Mouse (Mus musculus) thymus, postnatal 36 days (tissue): ENCODE results near the gene Sgcd.

Source experiments
- DNase-seq, 2 experiments: peaks; one replicate each; pipeline ENCODE4 v3.0.0; 2022; ENCODE audit warnings: mixed read lengths in 2 of 2

Sgcd gene

DNA sequence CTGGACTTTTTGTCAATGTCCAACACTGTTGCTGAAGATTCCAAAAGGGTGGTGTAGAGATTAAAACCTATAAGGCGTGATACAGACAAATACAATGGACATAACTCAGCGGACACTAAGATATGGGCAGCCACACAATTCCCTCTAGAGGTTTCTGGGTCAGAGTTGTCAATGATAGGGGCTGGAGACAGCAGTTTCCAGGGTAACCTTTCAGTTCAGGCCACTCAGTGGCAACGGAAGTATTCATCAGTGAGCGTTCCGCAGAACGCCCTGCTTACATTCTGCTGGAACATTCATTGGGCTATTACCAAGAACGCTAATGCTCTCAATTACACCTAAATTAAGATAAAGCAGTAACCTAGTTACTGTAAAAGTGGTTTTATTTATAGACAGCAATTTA lies 738.5 kb downstream of the Sgcd start:
- DNase-seq, result no peak

DNA sequence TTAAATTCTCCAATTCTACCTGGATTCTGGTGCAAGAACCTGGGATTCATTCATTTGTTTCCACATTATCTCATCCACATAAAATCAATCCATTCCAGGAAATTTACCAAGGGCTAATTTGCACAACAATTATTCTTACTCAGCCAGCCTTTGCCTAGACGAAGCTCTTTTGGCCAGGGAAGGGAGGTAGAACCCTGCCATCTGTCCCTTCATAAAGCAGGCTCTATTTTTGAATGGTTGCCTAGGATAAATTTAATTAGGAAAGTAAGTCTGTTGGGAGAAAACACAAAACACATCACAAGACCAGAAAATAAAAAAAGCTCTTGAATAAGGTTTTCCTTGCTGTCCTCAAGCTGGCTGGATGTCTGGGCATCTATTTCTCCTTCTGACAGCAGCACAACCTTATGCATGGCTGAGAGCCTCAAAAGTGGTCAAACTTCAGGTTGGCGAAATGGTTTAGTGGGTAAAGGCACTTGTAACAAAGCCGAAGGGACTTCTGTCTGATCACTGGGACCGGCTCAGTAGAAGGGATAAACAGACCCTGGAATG lies 740.4 kb downstream of the Sgcd start:
- DNase-seq, result no peak

DNA sequence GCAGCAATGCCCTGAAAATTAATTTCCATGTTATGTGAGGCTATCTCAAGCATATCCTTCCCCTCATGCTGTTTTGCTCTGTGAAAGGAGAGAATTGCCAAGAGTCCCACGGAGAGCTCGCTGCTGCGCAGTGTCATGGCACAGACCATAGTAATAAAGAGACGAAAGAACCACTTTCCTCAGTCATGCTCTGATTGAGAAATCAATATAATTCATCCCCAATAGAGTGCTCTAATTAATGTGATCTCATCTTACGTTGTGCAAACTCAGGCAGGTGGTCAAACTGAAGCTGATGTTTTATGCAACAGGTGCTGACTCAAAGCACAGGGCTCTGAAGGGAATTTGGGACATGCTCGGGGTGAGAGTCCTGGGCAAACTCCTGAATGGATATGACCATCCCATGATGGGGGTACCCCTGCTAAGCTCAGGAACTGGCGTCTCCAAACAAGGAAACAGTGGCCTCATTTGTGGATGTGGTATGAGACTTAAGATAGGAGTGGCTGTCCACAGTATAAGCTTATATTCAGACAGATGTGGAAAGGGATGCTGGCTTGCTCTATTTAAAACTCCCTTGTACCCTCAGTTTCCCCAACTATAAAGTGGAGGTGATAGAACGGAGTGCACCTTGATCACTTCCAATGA lies 740.9 kb downstream of the Sgcd start:
- DNase-seq, result no peak

GRCm38 (mm10) chr11:47242401-47242800 lies 746.4 kb downstream of the Sgcd start:
- DNase-seq, result no peak

- DNase-seq, result no peak
Observed at GRCm38 (mm10) chr11:47228222-47228621, 760.5 kb downstream of the Sgcd start.

GRCm38 (mm10) chr11:47224148-47224547 lies 764.6 kb downstream of the Sgcd start:
- no peak for DNase-seq

DNA sequence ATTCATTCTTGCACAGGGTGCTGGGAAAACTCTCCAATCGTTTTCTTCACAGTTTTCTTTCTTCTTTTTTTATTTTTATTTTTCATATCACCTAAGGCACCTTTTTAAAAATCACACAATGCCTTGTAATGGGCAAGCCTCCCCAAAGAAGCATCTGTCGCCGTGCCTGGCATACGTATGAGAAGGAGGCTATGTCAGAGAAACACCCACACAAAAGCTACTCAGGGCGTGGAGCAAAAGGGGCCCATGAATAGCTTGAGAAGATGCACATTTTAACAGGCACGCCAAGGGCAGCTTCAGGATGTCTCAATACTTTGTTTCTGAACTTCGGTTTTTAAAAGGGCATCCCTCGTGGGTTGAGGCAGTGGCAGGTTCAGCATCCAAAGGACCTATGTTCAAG lies 777.2 kb downstream of the Sgcd start:
- no peak for DNase-seq

GRCm38 (mm10) chr11:47206461-47206860 lies 782.3 kb downstream of the Sgcd start:
- DNase-seq, result no peak

- DNase-seq, result no peak
Observed at GRCm38 (mm10) chr11:47199106-47199505, 789.7 kb downstream of the Sgcd start.

DNA sequence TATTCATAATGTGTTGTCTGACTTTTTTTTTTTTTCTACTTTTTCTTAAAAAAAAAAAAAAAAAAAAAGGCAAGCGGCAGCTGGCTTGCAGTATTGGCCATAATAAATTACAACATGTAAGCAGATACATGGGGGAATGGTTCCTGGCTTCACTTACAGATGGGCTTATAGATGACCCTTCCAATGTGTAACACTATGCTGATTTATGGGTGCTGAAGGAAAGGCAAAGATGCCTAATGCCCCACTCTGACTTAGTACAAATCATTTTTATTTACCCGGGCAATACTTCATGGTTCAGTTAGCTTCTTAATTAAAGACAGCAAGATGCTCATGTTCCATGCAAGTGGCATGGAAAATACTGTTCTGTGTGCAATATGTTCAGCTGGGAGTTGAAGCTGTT lies 800.2 kb downstream of the Sgcd start:
- DNase-seq, result no peak

GRCm38 (mm10) chr11:47174977-47175376 lies 813.8 kb downstream of the Sgcd start:
- DNase-seq, result no peak

DNA sequence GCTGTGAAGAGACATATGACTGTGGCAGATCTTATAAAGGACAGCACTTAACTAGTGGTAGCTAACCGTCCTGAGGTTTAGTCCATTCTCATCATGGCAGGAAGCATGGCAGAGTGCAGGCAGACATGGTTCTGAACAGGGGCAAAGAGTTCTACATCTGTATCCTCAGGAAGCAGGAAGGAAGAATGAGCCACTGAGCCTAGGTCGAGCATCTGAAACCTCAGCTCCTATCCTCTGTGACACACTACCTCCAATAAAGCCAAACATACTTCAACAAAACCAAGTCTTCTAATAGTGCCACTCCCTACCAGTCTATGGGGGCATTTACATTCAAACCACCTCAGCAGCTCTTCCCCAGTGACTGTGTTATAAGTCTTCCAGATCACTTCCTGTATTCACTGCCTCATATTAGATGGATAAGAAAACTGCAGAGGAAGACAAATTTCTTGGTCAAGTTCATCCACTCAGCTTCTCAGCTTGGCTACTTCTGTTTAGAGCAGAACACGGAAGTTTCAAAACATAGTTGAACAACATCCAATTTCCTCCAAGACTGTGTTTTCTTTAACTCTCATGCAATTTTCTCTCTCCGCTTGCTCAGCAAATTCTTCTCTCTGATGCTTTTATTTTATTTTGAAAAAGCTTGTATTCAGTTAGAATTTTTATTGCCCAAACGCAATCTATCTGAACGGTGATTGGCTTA lies 817.7 kb downstream of the Sgcd start:
- no peak for DNase-seq

DNA sequence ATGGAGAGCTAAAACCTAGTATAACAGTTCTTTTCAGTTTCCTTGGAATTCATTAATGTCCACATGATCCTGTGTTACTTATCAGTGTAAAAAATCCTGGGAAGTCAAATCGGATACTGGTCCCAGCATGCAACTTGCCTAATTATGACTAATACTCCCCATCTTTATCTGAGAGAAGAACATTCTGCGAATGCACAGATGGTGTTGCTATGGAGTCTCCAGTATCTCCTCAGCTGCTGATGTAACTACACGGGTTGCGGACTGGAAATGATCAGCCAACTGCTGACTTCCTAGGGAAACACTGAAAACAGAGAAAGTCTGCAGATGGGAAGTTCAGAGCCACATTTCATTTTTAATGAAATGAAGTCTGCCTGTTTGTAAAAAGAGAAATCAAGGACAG lies 821.4 kb downstream of the Sgcd start:
- DNase-seq, result no peak

DNA sequence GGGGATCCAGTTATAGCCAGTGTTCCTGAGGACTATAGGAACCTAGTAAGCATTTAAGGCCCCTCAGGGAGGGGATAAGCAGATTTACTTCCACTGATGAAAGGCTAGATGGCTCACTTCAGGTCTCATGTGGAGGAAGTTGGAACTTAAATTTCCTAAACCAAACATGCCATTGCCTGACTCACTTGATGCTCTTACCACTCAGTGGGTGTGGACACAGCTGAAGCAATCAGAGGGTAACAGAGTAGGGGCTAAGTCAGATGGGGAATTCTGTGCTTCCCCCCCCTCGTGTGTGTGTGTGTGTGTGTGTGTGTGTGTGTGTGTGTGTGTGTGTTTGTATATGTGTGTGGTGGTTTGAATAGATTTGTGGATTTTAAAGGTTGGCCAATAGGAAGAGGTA lies 830.7 kb downstream of the Sgcd start:
- no peak for DNase-seq

DNA sequence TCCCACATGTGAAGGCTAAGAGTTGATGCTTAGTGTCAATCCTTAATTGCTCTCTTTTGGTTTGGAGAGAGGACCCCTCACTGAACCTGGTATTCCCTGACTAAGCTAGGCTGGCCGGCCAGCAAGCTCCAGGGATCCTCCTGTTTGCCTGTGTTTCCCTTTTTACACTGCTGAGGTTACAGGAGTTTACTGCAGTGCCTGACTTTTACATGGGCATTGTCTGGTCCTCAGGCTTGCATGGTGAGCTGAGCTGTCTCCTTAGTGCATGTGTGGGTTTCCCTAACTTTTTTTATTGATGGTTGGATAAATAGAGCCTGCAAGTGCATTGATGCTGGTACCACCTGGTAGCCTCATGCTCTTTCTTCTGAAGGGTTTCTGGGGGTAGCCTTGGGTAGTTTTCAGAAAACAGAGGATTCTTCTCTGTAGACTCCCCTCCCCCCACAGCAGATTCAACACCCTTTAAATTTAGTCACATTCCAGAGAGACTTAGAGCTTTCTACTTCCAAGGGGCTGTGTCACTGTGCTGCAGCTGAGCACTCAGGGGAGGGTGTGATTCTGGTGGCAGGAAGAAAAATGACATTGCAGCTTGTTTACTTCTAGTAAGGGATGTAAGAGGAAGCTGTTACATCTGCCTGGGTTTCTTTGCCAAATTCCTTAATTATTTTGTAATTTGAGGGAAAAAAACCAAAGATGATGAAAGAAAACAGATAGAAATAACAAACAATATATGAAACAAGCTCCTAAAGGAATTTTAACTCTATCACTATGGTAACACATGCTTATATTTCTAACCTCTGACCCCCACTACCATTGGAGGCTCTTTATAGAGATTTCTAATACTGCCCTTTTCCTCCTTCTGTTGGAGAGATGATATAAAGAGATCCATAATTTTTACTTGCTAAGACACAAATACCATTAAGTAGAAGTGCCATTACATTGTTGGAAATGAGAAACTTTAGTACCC lies 831.8 kb downstream of the Sgcd start:
- no peak for DNase-seq

DNA sequence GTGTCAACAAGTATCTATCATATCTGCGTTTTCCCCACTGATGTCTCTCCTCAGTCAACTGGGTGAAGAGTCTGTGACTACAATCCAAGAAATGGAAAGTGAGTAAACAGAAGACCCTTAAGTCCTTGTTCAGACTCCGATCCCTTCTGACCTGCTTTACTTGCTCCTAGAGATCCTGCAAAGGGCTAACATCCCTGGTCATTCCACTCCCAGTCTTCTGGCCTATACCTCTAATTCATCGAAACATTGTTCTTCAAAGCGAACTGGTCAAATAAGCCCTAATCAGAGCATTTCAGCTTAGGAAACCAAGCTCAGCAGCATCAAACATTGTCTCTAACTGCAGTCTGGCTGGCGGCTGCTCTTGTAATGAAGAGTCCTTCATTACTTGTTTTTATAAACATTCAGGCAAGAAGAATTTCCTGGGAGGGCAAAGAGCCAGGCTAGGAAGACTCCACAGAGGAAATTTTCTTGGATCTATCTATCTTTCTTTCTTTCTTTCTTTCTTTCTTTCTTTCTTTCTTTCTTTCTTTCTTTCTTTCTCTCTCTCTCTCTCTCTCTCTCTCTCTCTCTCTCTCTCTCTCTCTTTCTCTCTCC lies 833.8 kb downstream of the Sgcd start:
- no peak for DNase-seq

DNA sequence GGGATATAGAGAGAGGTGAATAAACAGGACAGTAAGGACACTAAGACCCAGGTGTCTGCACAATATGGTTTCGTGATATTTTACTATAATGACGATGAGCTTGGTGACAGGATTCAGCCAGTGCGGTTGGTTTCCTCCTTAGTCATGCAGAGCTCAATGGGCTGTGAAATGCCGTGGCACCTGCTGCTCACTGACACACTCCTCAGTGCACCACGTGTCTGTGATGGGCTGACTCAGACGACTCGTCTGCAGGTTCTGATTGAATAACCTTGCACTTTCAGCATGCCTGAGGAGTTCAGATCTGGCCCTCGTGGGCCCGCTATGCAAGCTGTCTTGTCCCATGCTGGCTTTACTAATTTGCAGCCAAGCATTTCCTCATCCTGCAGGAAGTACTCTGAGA lies 839.2 kb downstream of the Sgcd start:
- DNase-seq, result no peak

DNA sequence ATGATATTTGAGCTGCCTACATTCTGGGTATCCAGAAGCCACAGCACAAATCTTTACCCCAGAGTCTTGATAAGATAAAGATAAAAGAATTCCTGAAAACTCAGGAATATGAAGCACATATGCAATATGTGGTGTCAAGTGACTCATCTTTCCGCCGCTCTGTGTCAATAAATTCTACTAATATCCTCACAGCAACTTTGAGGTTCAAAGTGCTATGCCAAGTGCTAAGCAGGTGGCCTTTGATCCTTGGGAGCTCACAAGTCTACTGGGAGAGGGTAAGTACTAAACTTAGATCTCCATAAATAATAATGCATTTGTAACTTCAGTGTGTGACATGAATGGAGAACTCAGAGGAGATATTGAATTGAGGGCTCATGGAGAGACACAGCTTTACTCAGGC lies 848.9 kb downstream of the Sgcd start:
- DNase-seq, result no peak

GRCm38 (mm10) chr11:47139271-47139670 lies 849.5 kb downstream of the Sgcd start:
- no peak for DNase-seq

DNA sequence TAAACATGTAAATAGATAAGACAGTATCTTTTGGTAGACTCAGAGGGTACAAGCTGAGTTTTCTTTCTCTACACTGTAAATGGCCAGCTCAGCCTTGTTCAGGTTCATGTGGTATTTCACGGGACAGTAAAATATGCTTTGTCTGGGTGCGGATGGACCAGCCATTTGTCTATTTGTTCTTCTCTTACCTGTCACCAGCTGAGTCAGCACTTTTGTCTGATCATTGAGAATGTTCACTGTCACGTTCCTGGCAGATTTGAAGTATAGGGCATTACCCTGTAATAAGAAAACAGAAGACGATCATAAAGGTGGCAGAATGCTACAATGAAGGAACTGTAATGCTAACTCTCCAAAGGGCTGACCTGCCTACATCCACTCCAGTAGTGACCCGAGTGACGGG lies 856.4 kb downstream of the Sgcd start:
- DNase-seq, result no peak

- no peak for DNase-seq
Observed at GRCm38 (mm10) chr11:47130432-47130831, 858.3 kb downstream of the Sgcd start.

DNA sequence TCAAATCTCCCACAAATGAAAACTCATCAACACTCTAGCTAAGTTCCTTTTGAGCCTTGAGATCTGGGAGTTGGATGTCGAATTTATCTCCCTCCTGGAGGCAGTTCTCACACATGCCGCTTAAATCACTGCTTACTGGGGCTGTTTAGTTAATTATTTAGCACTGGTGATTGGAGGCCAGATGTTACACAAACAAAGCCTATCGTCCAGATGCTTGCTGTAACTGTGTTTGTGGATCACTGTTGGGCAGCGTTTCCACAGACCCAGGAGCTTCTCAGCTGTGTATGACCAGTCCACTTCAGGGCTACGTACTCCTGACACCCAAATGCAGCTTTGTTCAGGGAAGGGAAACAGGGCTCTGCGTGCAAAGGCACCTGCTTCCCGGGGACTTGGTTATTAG lies 858.8 kb downstream of the Sgcd start:
- DNase-seq, result no peak

DNA sequence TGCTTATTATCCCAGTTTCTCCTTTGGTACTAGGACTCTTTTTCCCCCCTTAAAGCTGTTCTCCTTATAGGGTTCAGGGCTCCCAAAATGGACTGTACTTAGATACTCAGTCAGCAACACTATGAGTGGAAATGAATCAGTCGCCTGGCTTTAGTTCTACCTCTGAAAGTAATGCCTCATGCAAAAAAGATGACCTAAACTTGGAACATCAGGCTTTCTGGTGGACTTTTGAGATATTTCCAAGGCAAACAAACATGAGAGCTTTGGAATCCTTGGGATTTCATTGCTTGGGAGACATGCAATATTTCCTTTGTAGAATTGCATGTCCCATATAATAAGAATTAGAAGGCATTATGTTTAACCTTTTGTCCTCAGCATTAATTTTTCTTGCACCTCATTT lies 859.6 kb downstream of the Sgcd start:
- no peak for DNase-seq
